Mouse (Mus musculus) embryonic facial prominence, embryonic 12.5 days (tissue): ENCODE results near the gene Gata2. TPM values are rescaled to one million over a fixed set of nuclear protein-coding genes. Genes with fewer than 3 reads are reported as not detected.

Source experiments
- ATAC-seq: fragments of 200-750 bp; cut with Nextera tagmentation; 2 replicates; pipeline ENCODE4 v1.8.0; 2017; ENCODE audit not compliant: insufficient number of reproducible peaks, insufficient read depth, low FRiP score, low TSS enrichment
- H3K27ac ChIP-seq: fragments of 300-500 bp; sonication (generic); 2 replicates; pipeline ENCODE4 v1.5.1; 2016; ENCODE audit warnings: mild to moderate bottlenecking
- H3K27me3 ChIP-seq: fragments of 300-500 bp; sonication (generic); 2 replicates; pipeline ENCODE4 v1.6.1; 2016; ENCODE audit warnings: mild to moderate bottlenecking, moderate library complexity
- H3K36me3 ChIP-seq: fragments of 300-500 bp; sonication (generic); 2 replicates; pipeline ENCODE4 v1.6.1; 2016; ENCODE audit warnings: mild to moderate bottlenecking
- H3K4me1 ChIP-seq: fragments of 300-500 bp; sonication (generic); 2 replicates; pipeline ENCODE4 v1.6.1; 2016
- H3K4me2 ChIP-seq: fragments of 300-500 bp; sonication (generic); replicated peaks from 2 replicates; pipeline ENCODE4 v1.6.1; 2016; ENCODE audit warnings: mild to moderate bottlenecking, moderate library complexity
- H3K4me3 ChIP-seq: fragments of 300-500 bp; sonication (generic); 2 replicates; pipeline ENCODE4 v1.5.1; 2016; ENCODE audit warnings: mild to moderate bottlenecking
- H3K9ac ChIP-seq: fragments of 300-500 bp; sonication (generic); 2 replicates; pipeline ENCODE4 v1.6.1; 2016; ENCODE audit warnings: mild to moderate bottlenecking, moderate library complexity
- H3K9me3 ChIP-seq: fragments of 300-500 bp; sonication (generic); 2 replicates; pipeline ENCODE4 v1.6.1; 2016; ENCODE audit warnings: mild to moderate bottlenecking, moderate library complexity
- WGBS: fragments of 180-500 bp; shearing (Covaris S2); methylation state at CpG from one replicate; pipeline ENCODE4 v1.1.7; 2016; 5-methylcytosine and 5-hydroxymethylcytosine counted together
- polyA plus RNA-seq: library from polyadenylated mRNA; unstranded; fragments of >200 nt; fragmentation: Nextera tagmentation; extraction: Ambion mirVana; gene quantifications from 2 replicates; pipeline ENCODE4 v1.2.1, GENCODE M21; 2016

Gata2 gene
- polyA plus RNA-seq, 1 experiment from 2014 or later, result 50.4 TPM

GRCm38 (mm10) chr6:88202921-88203690, 9.4 kb downstream of the Gata2 start:
- H3K4me1 ChIP-seq, result peaks cover 28% of the 10 kb centered on the region
- peaks cover 87% of the 10 kb centered on the region for H3K27me3 ChIP-seq
- no peak overlapping the region for H3K27ac ChIP-seq
- WGBS, result 2% methylated on average over 24 of the region's 24 CpGs
- peak overlapping the region; percentile 22 for H3K4me3 ChIP-seq
- H3K4me2 ChIP-seq, result peak overlapping the region; percentile 78
- no peaks in the 10 kb centered on the region for H3K36me3 ChIP-seq
- ATAC-seq, result no peak
- no peaks in the 10 kb centered on the region for H3K9me3 ChIP-seq
- H3K9ac ChIP-seq, result peak overlapping the region; percentile 34

GRCm38 (mm10) chr6:88203791-88204405, 10.2 kb downstream of the Gata2 start:
- H3K27ac ChIP-seq, result no peak overlapping the region
- peak overlapping the region; percentile 22; the same call in 1 of the 2 replicates for H3K4me3 ChIP-seq
- H3K9ac ChIP-seq, result peak overlapping the region; percentile 34; the same call in 1 of the 2 replicates
- H3K4me2 ChIP-seq, result peak overlapping the region; percentile 78
- no peak for ATAC-seq
- no peaks in the 10 kb centered on the region for H3K36me3 ChIP-seq
- no peaks in the 10 kb centered on the region for H3K9me3 ChIP-seq
- peaks cover 85% of the 10 kb centered on the region for H3K27me3 ChIP-seq
- peaks cover 20% of the 10 kb centered on the region for H3K4me1 ChIP-seq
- 10% methylated on average over 10 of the region's 10 CpGs for WGBS

GRCm38 (mm10) chr6:88204531-88205385, 11.1 kb downstream of the Gata2 start:
- peak overlapping the region; percentile 12; the same call in 1 of the 2 replicates for H3K4me3 ChIP-seq
- no peak for ATAC-seq

GRCm38 (mm10) chr6:88205386-88205700, 11.7 kb downstream of the Gata2 start:
- Histone ChIP-seq H3K4me2 (no peak overlapping the region), H3K9me3 (no peaks in the 10 kb centered on the region), H3K4me3 (no peak overlapping the region), H3K9ac (no peak overlapping the region), H3K27ac (no peak overlapping the region), H3K4me1 (peaks cover 7% of the 10 kb centered on the region), H3K27me3 (peaks cover 70% of the 10 kb centered on the region), H3K36me3 (no peaks in the 10 kb centered on the region)
- WGBS, result 28% methylated on average over 7 of the region's 7 CpGs
- no peak for ATAC-seq

More at GRCm38 (mm10) chr6:88204531-88205385, 11.1 kb downstream of the Gata2 start:
- peaks cover 76% of the 10 kb centered on the region for H3K27me3 ChIP-seq
- no peaks in the 10 kb centered on the region for H3K36me3 ChIP-seq
- peaks cover 11% of the 10 kb centered on the region for H3K4me1 ChIP-seq
- WGBS, result 15% methylated on average over 25 of the region's 25 CpGs
- H3K4me2 ChIP-seq, result peak overlapping the region; percentile 24; the same call in 1 of the 2 replicates
- H3K27ac ChIP-seq, result no peak overlapping the region
- peak overlapping the region; percentile 39; the same call in 1 of the 2 replicates for H3K9ac ChIP-seq
- no peaks in the 10 kb centered on the region for H3K9me3 ChIP-seq

- WGBS, result 16% methylated on average over 9 of the region's 9 CpGs
- H3K36me3 ChIP-seq, result no peaks in the 10 kb centered on the region
- no peak overlapping the region for H3K9ac ChIP-seq
- no peak for ATAC-seq
- H3K27me3 ChIP-seq, result peaks cover 64% of the 10 kb centered on the region
- H3K4me1 ChIP-seq, result peaks cover 5% of the 10 kb centered on the region; the same call in 1 of the 2 replicates
- H3K4me3 ChIP-seq, result no peak overlapping the region
- H3K9me3 ChIP-seq, result no peaks in the 10 kb centered on the region
- H3K4me2 ChIP-seq, result no peak overlapping the region
- no peak overlapping the region for H3K27ac ChIP-seq
Measured at GRCm38 (mm10) chr6:88205937-88206336, 12.2 kb downstream of the Gata2 start.

GRCm38 (mm10) chr6:88206566-88206965, 12.9 kb downstream of the Gata2 start:
- H3K4me2 ChIP-seq, result no peak overlapping the region
- H3K4me1 ChIP-seq, result peaks cover 5% of the 10 kb centered on the region; the same call in 1 of the 2 replicates
- no peak for ATAC-seq
- no peak overlapping the region for H3K27ac ChIP-seq
- no peak overlapping the region for H3K4me3 ChIP-seq
- H3K27me3 ChIP-seq, result peaks cover 58% of the 10 kb centered on the region
- H3K9me3 ChIP-seq, result no peaks in the 10 kb centered on the region
- WGBS, result 44% methylated on average over 7 of the region's 7 CpGs
- H3K36me3 ChIP-seq, result no peaks in the 10 kb centered on the region
- H3K9ac ChIP-seq, result no peak overlapping the region

- WGBS, result 83% methylated on average over 10 of the region's 10 CpGs
- H3K4me3 ChIP-seq, result no peak overlapping the region
- no peak for ATAC-seq
- H3K4me2 ChIP-seq, result no peak overlapping the region
- H3K4me1 ChIP-seq, result peaks cover 5% of the 10 kb centered on the region; the same call in 1 of the 2 replicates
- H3K27ac ChIP-seq, result no peak overlapping the region
- peaks cover 48% of the 10 kb centered on the region for H3K27me3 ChIP-seq
- no peaks in the 10 kb centered on the region for H3K36me3 ChIP-seq
- H3K9me3 ChIP-seq, result no peaks in the 10 kb centered on the region
- no peak overlapping the region for H3K9ac ChIP-seq
Measured at GRCm38 (mm10) chr6:88207403-88208033, 13.8 kb downstream of the Gata2 start.

- H3K9ac ChIP-seq, result no peak overlapping the region
- peaks cover 47% of the 10 kb centered on the region for H3K27me3 ChIP-seq
- H3K9me3 ChIP-seq, result no peaks in the 10 kb centered on the region
- peaks cover 4% of the 10 kb centered on the region; the same call in 1 of the 2 replicates for H3K4me1 ChIP-seq
- H3K4me3 ChIP-seq, result no peak overlapping the region
- no peak overlapping the region for H3K27ac ChIP-seq
- no peaks in the 10 kb centered on the region for H3K36me3 ChIP-seq
- no peak for ATAC-seq
- no peak overlapping the region for H3K4me2 ChIP-seq
- 90% methylated on average over 3 of the region's 3 CpGs for WGBS
Measured at GRCm38 (mm10) chr6:88208321-88208720, 14.6 kb downstream of the Gata2 start.

GRCm38 (mm10) chr6:88209453-88209852, 15.8 kb downstream of the Gata2 start:
- ATAC-seq, result no peak
- H3K4me3 ChIP-seq, result no peak overlapping the region
- H3K27me3 ChIP-seq, result peaks cover 36% of the 10 kb centered on the region
- H3K27ac ChIP-seq, result no peak overlapping the region
- 86% methylated on average over 5 of the region's 5 CpGs for WGBS
- H3K4me1 ChIP-seq, result no peaks in the 10 kb centered on the region
- H3K9ac ChIP-seq, result no peak overlapping the region
- no peaks in the 10 kb centered on the region for H3K36me3 ChIP-seq
- H3K9me3 ChIP-seq, result no peaks in the 10 kb centered on the region
- no peak overlapping the region for H3K4me2 ChIP-seq

- no peak overlapping the region for H3K9ac ChIP-seq
- no peak overlapping the region for H3K27ac ChIP-seq
- no peak for ATAC-seq
- no peak overlapping the region for H3K4me2 ChIP-seq
- 59% methylated on average over 3 of the region's 3 CpGs for WGBS
- H3K9me3 ChIP-seq, result no peaks in the 10 kb centered on the region
- H3K27me3 ChIP-seq, result peaks cover 29% of the 10 kb centered on the region
- H3K4me1 ChIP-seq, result no peaks in the 10 kb centered on the region
- H3K4me3 ChIP-seq, result no peak overlapping the region
- H3K36me3 ChIP-seq, result no peaks in the 10 kb centered on the region
Measured at GRCm38 (mm10) chr6:88210182-88210581, 16.5 kb downstream of the Gata2 start.

GRCm38 (mm10) chr6:88215797-88216196, 22.1 kb downstream of the Gata2 start:
- peak; percentile 35; the same call in 1 of the 2 replicates for ATAC-seq
- Histone ChIP-seq H3K9me3 (no peaks in the 10 kb centered on the region), H3K36me3 (no peaks in the 10 kb centered on the region), H3K9ac (no peak overlapping the region), H3K4me1 (0 out of 2 replicates have a peak, but pooled peaks cover 4% of the 10 kb centered on the region), H3K27me3 (no peaks in the 10 kb centered on the region), H3K27ac (no peak overlapping the region), H3K4me3 (no peak overlapping the region), H3K4me2 (no peak overlapping the region)
- WGBS, result 42% methylated on average over 6 of the region's 6 CpGs
